Mouse (Mus musculus): ENCODE measurements around the gene Cspg4.

DNA sequence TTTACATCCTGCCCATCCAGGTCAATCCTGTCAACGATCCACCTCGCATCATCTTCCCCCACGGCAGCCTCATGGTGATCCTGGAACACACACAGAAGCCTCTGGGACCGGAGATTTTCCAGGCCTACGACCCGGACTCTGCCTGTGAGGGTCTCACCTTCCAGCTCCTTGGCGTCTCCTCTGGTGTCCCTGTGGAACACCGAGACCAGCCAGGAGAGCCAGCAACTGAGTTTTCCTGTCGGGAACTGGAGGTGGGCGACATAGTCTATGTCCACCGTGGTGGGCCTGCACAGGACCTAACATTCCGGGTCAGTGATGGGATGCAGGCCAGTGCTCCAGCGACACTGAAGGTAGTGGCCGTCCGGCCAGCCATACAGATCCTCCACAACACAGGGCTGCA is 21.8 kb downstream of the Cspg4 start:
- TF ChIP-seq POLR2A (IDR thresholded peaks at IDR 0.05; ENCODE audit: insufficient read length, low read depth) (no peak), REST (IDR thresholded peaks at IDR 0.05; ENCODE audit: insufficient read depth, insufficient read length) (no peak), TCF12 (IDR thresholded peaks at IDR 0.05; ENCODE audit: insufficient read depth, poor library complexity, severe bottlenecking) (no peak), E2F4 (IDR thresholded peaks at IDR 0.05; ENCODE audit: insufficient read depth) (no peak), POLR2AphosphoS2 (IDR thresholded peaks at IDR 0.05; ENCODE audit: insufficient read length, low read depth) (no peak), MAX (IDR thresholded peaks at IDR 0.05; ENCODE audit: low read depth) (no peak), USF1 (IDR thresholded peaks at IDR 0.05; ENCODE audit: low read depth) (no peak), MYOG (IDR thresholded peaks at IDR 0.05; ENCODE audit: control insufficient read depth in 1 of 3, insufficient read depth in 1 of 3, insufficient read length in 2 of 3, low read depth in 2 of 3) (no peak), SRF (IDR thresholded peaks at IDR 0.05; ENCODE audit: control insufficient read depth, insufficient read length, low read depth) (no peak)
